8 mouse cellular contexts compared by ENCODE assay signal in genomic region chr17:49564489-49564888, GRCm38 (mm10). TPM values are rescaled to one million over a fixed set of nuclear protein-coding genes. Genes with fewer than 3 reads are reported as not detected.
DNase-seq lines count a peak whose midpoint lies in the region; ATAC-seq and TF ChIP-seq lines count a peak whose summit lies in the region.

No protein-coding gene starts in this region.

- H3K4me1 ChIP-seq in heart, embryonic 11.5 days (ENCODE audit: control insufficient read depth, insufficient read depth, low read length) = peaks cover 19% of the 10 kb centered on the region; the same call in 1 of the 2 replicates
- no peaks in the 10 kb centered on the region for H3K4me1 ChIP-seq in ES-Bruce4 (ENCODE audit: control insufficient read depth, insufficient read depth, low read length)
- peaks cover 12% of the 10 kb centered on the region for H3K4me1 ChIP-seq in forebrain, embryonic 16.5 days (replicated peaks; ENCODE audit: control insufficient read depth, insufficient read depth, low read length)
- no peaks in the 10 kb centered on the region for H3K4me1 ChIP-seq in liver, embryonic 15.5 days (replicated peaks)

- DNase-seq in heart, postnatal 10 days = no peak
- DNase-seq in urinary bladder, postnatal 4 days (ENCODE audit: low spot score in 2 of 2) = no peak
- DNase-seq in retina, postnatal 1 day = no peak

- no peaks in the 10 kb centered on the region for H3K9me3 ChIP-seq in heart, embryonic 11.5 days (replicated peaks; ENCODE audit: control insufficient read depth, low read length)
- no peaks in the 10 kb centered on the region for H3K9me3 ChIP-seq in ES-Bruce4 (replicated peaks; ENCODE audit: control insufficient read depth, insufficient read depth, low read length, poor library complexity, severe bottlenecking)
- no peaks in the 10 kb centered on the region for H3K9me3 ChIP-seq in forebrain, embryonic 16.5 days (ENCODE audit: control insufficient read depth, low read length)
- H3K9me3 ChIP-seq in liver, embryonic 15.5 days (replicated peaks) = no peaks in the 10 kb centered on the region

- WGBS in heart, embryonic 11.5 days (ENCODE audit: insufficient replicate concordance) = 11% methylated on average over 3 of the region's 3 CpGs
- WGBS in forebrain, embryonic 16.5 days = 36% methylated on average over 3 of the region's 3 CpGs
- 15% methylated on average over 3 of the region's 3 CpGs for WGBS in liver, embryonic 15.5 days (ENCODE audit: insufficient replicate concordance)

- H3K27me3 ChIP-seq in heart, embryonic 11.5 days (ENCODE audit: control insufficient read depth, insufficient read depth, low read length) = no peaks in the 10 kb centered on the region
- no peaks in the 10 kb centered on the region; the same call in none of the 2 replicates for H3K27me3 ChIP-seq in ES-Bruce4 (ENCODE audit: control insufficient read depth, insufficient read depth, low read length, poor library complexity, severe bottlenecking)
- H3K27me3 ChIP-seq in forebrain, embryonic 16.5 days (replicated peaks; ENCODE audit: control insufficient read depth, insufficient read depth, low read length) = no peaks in the 10 kb centered on the region
- peaks cover 43% of the 10 kb centered on the region for H3K27me3 ChIP-seq in liver, embryonic 15.5 days

- intact Hi-C loops in heart, postnatal 10 days (cut with DNase I) = loop anchor here (5.0 kb wide), 1 partner anchor 288 kb away; no protein-coding TSS in a partner anchor

- H3K27ac ChIP-seq in heart, embryonic 11.5 days (ENCODE audit: low read depth, low read length) = peak overlapping the region; percentile 87
- no peak overlapping the region for H3K27ac ChIP-seq in ES-Bruce4 (ENCODE audit: insufficient read depth, low read length)
- no peak overlapping the region for H3K27ac ChIP-seq in forebrain, embryonic 16.5 days (ENCODE audit: low read length)
- no peak overlapping the region for H3K27ac ChIP-seq in liver, embryonic 15.5 days (replicated peaks)

- TF ChIP-seq CTCF in ES-Bruce4 (IDR thresholded peaks at IDR 0.05; ENCODE audit: low read depth, low read length) = no peak

- TF ChIP-seq POLR2A in ES-Bruce4 (IDR thresholded peaks at IDR 0.05; ENCODE audit: insufficient read depth, low read length) = no peak

- ATAC-seq in heart, embryonic 11.5 days (replicated peaks; ENCODE audit: insufficient number of reproducible peaks, low FRiP score, low TSS enrichment) = 0 out of 2 replicates have a peak, but pooled peaks have one; percentile 11
- ATAC-seq in forebrain, embryonic 16.5 days = peak; percentile 42; the same call in 1 of the 2 replicates
- no peak for ATAC-seq in liver, embryonic 15.5 days (ENCODE audit: insufficient read depth)
- no peak for ATAC-seq in CD4-positive, CD25-positive, alpha-beta regulatory T cell, adult 4 months

- H3K36me3 ChIP-seq in heart, embryonic 11.5 days (ENCODE audit: control insufficient read depth, insufficient read depth, low read length) = no peaks in the 10 kb centered on the region
- H3K36me3 ChIP-seq in ES-Bruce4 (ENCODE audit: control insufficient read depth, insufficient read depth, low read length, poor library complexity, severe bottlenecking) = no peaks in the 10 kb centered on the region
- no peaks in the 10 kb centered on the region for H3K36me3 ChIP-seq in forebrain, embryonic 16.5 days (ENCODE audit: control insufficient read depth, insufficient read depth)
- H3K36me3 ChIP-seq in liver, embryonic 15.5 days (replicated peaks) = no peaks in the 10 kb centered on the region

- H3K4me2 ChIP-seq in heart, embryonic 11.5 days = peak overlapping the region; percentile 85
- H3K4me2 ChIP-seq in forebrain, embryonic 16.5 days (ENCODE audit: low read length) = peak overlapping the region; percentile 84
- H3K4me2 ChIP-seq in liver, embryonic 15.5 days = peak overlapping the region; percentile 44

- H3K9ac ChIP-seq in heart, embryonic 11.5 days (ENCODE audit: low read depth, low read length) = peak overlapping the region; percentile 80
- no peak overlapping the region for H3K9ac ChIP-seq in ES-Bruce4 (ENCODE audit: low read depth, poor library complexity, severe bottlenecking)
- H3K9ac ChIP-seq in forebrain, embryonic 16.5 days (replicated peaks; ENCODE audit: low read depth, low read length) = peak overlapping the region; percentile 56
- no peak overlapping the region for H3K9ac ChIP-seq in liver, embryonic 15.5 days

- TF ChIP-seq EP300 in ES-Bruce4 (IDR thresholded peaks at IDR 0.05; ENCODE audit: insufficient read depth, low read depth, low read length) = no peak

- peak overlapping the region; percentile 57 for H3K4me3 ChIP-seq in heart, embryonic 11.5 days (ENCODE audit: low read depth, low read length)
- H3K4me3 ChIP-seq in ES-Bruce4 (ENCODE audit: low read depth, low read length) = peak overlapping the region; percentile 23; the same call in 1 of the 2 replicates
- H3K4me3 ChIP-seq in forebrain, embryonic 16.5 days (replicated peaks; ENCODE audit: low read length) = peak overlapping the region; percentile 47
- H3K4me3 ChIP-seq in liver, embryonic 15.5 days (replicated peaks) = no peak overlapping the region

RNA-seq across cellular contexts. Expression of gene Daam2, which starts 0.3 kb away (rescaled TPM):
- polyA plus RNA-seq in heart, embryonic 11.5 days (2014; fragmentation: Nextera tagmentation; extraction: Ambion mirVana) = 4.5 and 5.7 TPM in 2 replicates
- total RNA-seq in heart, postnatal 10 days (2021) = 10 to 100 TPM; 14.2 to 16.3 TPM
- 0.28 and 0.37 TPM in 2 replicates for polyA plus RNA-seq in ES-Bruce4 (2011; ENCODE audit: insufficient read depth, insufficient read length, low read depth, missing spikeins)
- polyA plus RNA-seq in forebrain, embryonic 16.5 days (2015; fragmentation: Nextera tagmentation; extraction: Ambion mirVana) = 1.6 and 1.7 TPM in 2 replicates
- 0.26 and 0.33 TPM in 2 replicates for polyA plus RNA-seq in liver, embryonic 15.5 days (2015; fragmentation: Nextera tagmentation; extraction: Ambion mirVana)
- under 1 TPM in 1 of 2 experiments, not detected in 1; 0.04 TPM for polyA plus RNA-seq in CD4-positive, CD25-positive, alpha-beta regulatory T cell, adult 4 months (2017; shearing (Covaris generic))

RNA-seq across cellular contexts. Expression of gene Kif6, which starts 50.4 kb away (rescaled TPM):
- 1.9 and 2.1 TPM in 2 replicates for polyA plus RNA-seq in heart, embryonic 11.5 days (2014; fragmentation: Nextera tagmentation; extraction: Ambion mirVana)
- total RNA-seq in heart, postnatal 10 days (2021) = 1 to 10 TPM; 4.3 to 5.7 TPM
- 1.2 and 2.3 TPM in 2 replicates for polyA plus RNA-seq in ES-Bruce4 (2011; ENCODE audit: insufficient read depth, insufficient read length, low read depth, missing spikeins)
- 1.9 and 3.3 TPM in 2 replicates for polyA plus RNA-seq in forebrain, embryonic 16.5 days (2015; fragmentation: Nextera tagmentation; extraction: Ambion mirVana)
- polyA plus RNA-seq in liver, embryonic 15.5 days (2015; fragmentation: Nextera tagmentation; extraction: Ambion mirVana) = 0.08 TPM in 1 of 2 replicates, not detected in the other
- not detected for polyA plus RNA-seq in CD4-positive, CD25-positive, alpha-beta regulatory T cell, adult 4 months (2017; shearing (Covaris generic))

Comparison
In these comparisons a context has a peak if more than half of its experiments do, and no peak if none do; other contexts are left out.
1. ATAC-seq: peak in heart, embryonic 11.5 days (single experiment) and forebrain, embryonic 16.5 days (single experiment); none in liver, embryonic 15.5 days (single experiment) and CD4-positive, CD25-positive, alpha-beta regulatory T cell, adult 4 months (single experiment).
2. H3K9ac ChIP-seq: peak in heart, embryonic 11.5 days (single experiment) and forebrain, embryonic 16.5 days (single experiment); none in ES-Bruce4 (single experiment) and liver, embryonic 15.5 days (single experiment).
3. Peak in every context shown above with its lines, with median percentiles within 50 percentile points of each other: H3K4me2 ChIP-seq.